23 mouse cellular contexts compared by ENCODE assay signal in the genomic region with DNA sequence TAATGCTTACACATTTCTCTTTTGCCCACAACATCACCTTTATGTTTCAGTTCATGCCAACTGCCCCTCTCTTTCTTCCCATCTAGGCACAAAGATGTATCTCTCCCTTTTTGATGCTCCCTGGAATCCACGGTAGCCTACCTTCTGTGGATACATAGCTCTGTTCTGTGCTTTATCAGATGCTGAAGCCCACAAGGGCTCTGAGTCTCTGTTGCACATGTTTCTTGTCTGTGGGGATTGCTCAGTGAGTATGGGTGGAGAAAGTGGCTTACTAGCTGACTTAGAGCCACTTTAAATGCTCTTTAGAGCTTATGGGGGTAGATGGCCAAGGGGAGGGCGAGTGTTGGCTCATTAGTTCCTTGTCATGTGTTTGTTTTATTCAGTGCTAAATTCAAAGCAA.
A peak's percentile ranks its signal among the peaks of the same experiment; 100 is the strongest.
DNase-seq lines count a peak whose midpoint lies in the region; ATAC-seq and TF ChIP-seq lines count a peak whose summit lies in the region.
"Had no signal": no experiment of that assay in that cellular context is flagged by ENCODE, and none has a peak within 500 bp of the region (broad histone marks: within the 10 kb centered on the region; RNA-seq: fewer than 3 reads in every experiment).

No protein-coding gene starts in this region.

- peaks cover 3% of the 10 kb centered on the region for H3K4me1 ChIP-seq in hindbrain, embryonic 16.5 days (ENCODE audit: control insufficient read depth, insufficient read depth, low read depth, low read length)
- peaks cover 6% of the 10 kb centered on the region; the same call in 1 of the 2 replicates for H3K4me1 ChIP-seq in hindbrain, embryonic 12.5 days
- H3K4me1 ChIP-seq in midbrain, embryonic 15.5 days = peaks cover 7% of the 10 kb centered on the region; the same call in 1 of the 2 replicates
- H3K4me1 ChIP-seq in midbrain, embryonic 13.5 days (replicated peaks) = peaks cover 7% of the 10 kb centered on the region; the same call in 1 of the 2 replicates
- H3K4me1 ChIP-seq: embryonic facial prominence, embryonic 10.5 days had no signal

- no peaks in the 10 kb centered on the region for H3K9me3 ChIP-seq in hindbrain, embryonic 16.5 days (ENCODE audit: control insufficient read depth, low read length)
- no peaks in the 10 kb centered on the region for H3K9me3 ChIP-seq in hindbrain, embryonic 12.5 days (replicated peaks)
- H3K9me3 ChIP-seq in midbrain, embryonic 15.5 days = no peaks in the 10 kb centered on the region
- no peaks in the 10 kb centered on the region for H3K9me3 ChIP-seq in midbrain, embryonic 13.5 days
- H3K9me3 ChIP-seq: embryonic facial prominence, embryonic 10.5 days; embryonic facial prominence, embryonic 13.5 days; forebrain, embryonic 15.5 days; hindbrain, embryonic 15.5 days had no signal

- DNase-seq in frontal cortex, postnatal 14 days (ENCODE audit: low spot score in 2 of 2) = no peak
- peak; percentile 12 for DNase-seq in brain, embryonic 14.5 days (ENCODE audit: low read depth)
- DNase-seq in spleen, adult 12 weeks (ENCODE audit: low spot score) = no peak
- DNase-seq: adrenal gland, adult 2 months; cerebellum, adult 11-12 months; cerebellum, adult 8-10 months; cerebellum, postnatal 36 days; embryo, embryonic 11 days; gastrocnemius, postnatal 25 days; heart, adult 2 months had no signal

- peak; percentile 36; the same call in 1 of the 2 replicates for ATAC-seq in frontal cortex, adult (ENCODE audit: low TSS enrichment)
- ATAC-seq in hindbrain, embryonic 16.5 days = no peak
- no peak for ATAC-seq in hindbrain, embryonic 12.5 days (ENCODE audit: low FRiP score)
- no peak for ATAC-seq in midbrain, embryonic 15.5 days (replicated peaks)
- no peak for ATAC-seq in midbrain, embryonic 13.5 days
- ATAC-seq: CD4-positive, CD25-positive, alpha-beta regulatory T cell, adult 4 months; intestine, postnatal 0 days had no signal

- no peak overlapping the region for H3K4me3 ChIP-seq in hindbrain, embryonic 16.5 days (ENCODE audit: low read length)
- no peak overlapping the region for H3K4me3 ChIP-seq in hindbrain, embryonic 12.5 days
- no peak overlapping the region for H3K4me3 ChIP-seq in midbrain, embryonic 15.5 days
- H3K4me3 ChIP-seq in midbrain, embryonic 13.5 days (replicated peaks) = no peak overlapping the region
- H3K4me3 ChIP-seq: embryonic facial prominence, embryonic 10.5 days; embryonic facial prominence, embryonic 13.5 days; erythroblast, embryonic 14.5 days; forebrain, embryonic 15.5 days; heart, adult 2 months; hindbrain, embryonic 15.5 days had no signal

- no peak for TF ChIP-seq POLR2A in brain, embryonic 14.5 days (IDR thresholded peaks at IDR 0.05; ENCODE audit: borderline replicate concordance, extremely low read depth, insufficient read depth, insufficient read length, poor library complexity, severe bottlenecking)

- 95% methylated on average over 2 of the region's 2 CpGs for WGBS in hindbrain, embryonic 16.5 days
- WGBS in hindbrain, embryonic 12.5 days = 85% methylated on average over 2 of the region's 2 CpGs
- 82% methylated on average over 2 of the region's 2 CpGs for WGBS in midbrain, embryonic 15.5 days
- 83% methylated on average over 2 of the region's 2 CpGs for WGBS in midbrain, embryonic 13.5 days

- no peaks in the 10 kb centered on the region for H3K27me3 ChIP-seq in hindbrain, embryonic 16.5 days (replicated peaks; ENCODE audit: control insufficient read depth, insufficient read depth, low read length)
- no peaks in the 10 kb centered on the region for H3K27me3 ChIP-seq in hindbrain, embryonic 12.5 days
- no peaks in the 10 kb centered on the region for H3K27me3 ChIP-seq in midbrain, embryonic 15.5 days (replicated peaks)
- no peaks in the 10 kb centered on the region for H3K27me3 ChIP-seq in midbrain, embryonic 13.5 days
- H3K27me3 ChIP-seq: embryonic facial prominence, embryonic 13.5 days; forebrain, embryonic 15.5 days; hindbrain, embryonic 15.5 days had no signal

- H3K4me2 ChIP-seq in hindbrain, embryonic 16.5 days (ENCODE audit: low read length) = no peak overlapping the region
- H3K4me2 ChIP-seq in hindbrain, embryonic 12.5 days (replicated peaks) = no peak overlapping the region
- H3K4me2 ChIP-seq in midbrain, embryonic 15.5 days = no peak overlapping the region
- no peak overlapping the region for H3K4me2 ChIP-seq in midbrain, embryonic 13.5 days (replicated peaks)
- H3K4me2 ChIP-seq: embryonic facial prominence, embryonic 13.5 days; forebrain, embryonic 15.5 days; heart, embryonic 11.5 days; hindbrain, embryonic 15.5 days had no signal

- H3K9ac ChIP-seq in hindbrain, embryonic 16.5 days (ENCODE audit: low read depth, low read length) = no peak overlapping the region
- no peak overlapping the region for H3K9ac ChIP-seq in hindbrain, embryonic 12.5 days
- no peak overlapping the region for H3K9ac ChIP-seq in midbrain, embryonic 15.5 days
- no peak overlapping the region for H3K9ac ChIP-seq in midbrain, embryonic 13.5 days (replicated peaks)
- H3K9ac ChIP-seq: embryonic facial prominence, embryonic 13.5 days; forebrain, embryonic 15.5 days; hindbrain, embryonic 15.5 days had no signal

- TF ChIP-seq CTCF in brain, embryonic 14.5 days (IDR thresholded peaks at IDR 0.05; ENCODE audit: borderline replicate concordance, extremely low read depth, insufficient read depth, insufficient read length) = no peak

- no peaks in the 10 kb centered on the region for H3K36me3 ChIP-seq in hindbrain, embryonic 16.5 days (ENCODE audit: control insufficient read depth, insufficient read depth, low read length)
- H3K36me3 ChIP-seq in hindbrain, embryonic 12.5 days = no peaks in the 10 kb centered on the region
- no peaks in the 10 kb centered on the region for H3K36me3 ChIP-seq in midbrain, embryonic 15.5 days (replicated peaks)
- no peaks in the 10 kb centered on the region for H3K36me3 ChIP-seq in midbrain, embryonic 13.5 days
- H3K36me3 ChIP-seq: embryonic facial prominence, embryonic 10.5 days; embryonic facial prominence, embryonic 13.5 days; forebrain, embryonic 15.5 days; hindbrain, embryonic 15.5 days had no signal

- peak overlapping the region; percentile 34; the same call in 1 of the 2 replicates for H3K27ac ChIP-seq in hindbrain, embryonic 16.5 days (ENCODE audit: low read depth, low read length)
- H3K27ac ChIP-seq in hindbrain, embryonic 12.5 days = no peak overlapping the region
- H3K27ac ChIP-seq in midbrain, embryonic 15.5 days = 0 out of 2 replicates have a peak overlapping the region, but pooled peaks have one; percentile 12
- H3K27ac ChIP-seq in midbrain, embryonic 13.5 days = no peak overlapping the region
- H3K27ac ChIP-seq: embryonic facial prominence, embryonic 10.5 days; embryonic facial prominence, embryonic 13.5 days; forebrain, embryonic 15.5 days; heart, adult 2 months; hindbrain, embryonic 15.5 days had no signal

Comparison
In these comparisons a context has a peak if more than half of its experiments do, and no peak if none do; other contexts are left out.
1. H3K27ac ChIP-seq: peak in hindbrain, embryonic 16.5 days (single experiment) and midbrain, embryonic 15.5 days (single experiment); none in hindbrain, embryonic 12.5 days (single experiment) and midbrain, embryonic 13.5 days (single experiment).